Mouse (Mus musculus): ENCODE measurements around the gene Doc2g.
"Not testable (repeated sequence)": the region's sequence is repeated elsewhere in the genome, so short reads cannot be mapped to it uniquely, and the experiment has no call there.

Doc2g gene

GRCm38 (mm10) chr19:4018743-4019583 lies 15.8 kb downstream of the Doc2g start:
- peak; percentile 84 for DNase-seq

GRCm38 (mm10) chr19:4023185-4023584 lies 20.1 kb downstream of the Doc2g start:
- DNase-seq, result no peak

GRCm38 (mm10) chr19:4027576-4027975 lies 24.5 kb downstream of the Doc2g start:
- DNase-seq, result no peak

GRCm38 (mm10) chr19:4032668-4033067 lies 29.6 kb downstream of the Doc2g start:
- no peak for DNase-seq

DNA sequence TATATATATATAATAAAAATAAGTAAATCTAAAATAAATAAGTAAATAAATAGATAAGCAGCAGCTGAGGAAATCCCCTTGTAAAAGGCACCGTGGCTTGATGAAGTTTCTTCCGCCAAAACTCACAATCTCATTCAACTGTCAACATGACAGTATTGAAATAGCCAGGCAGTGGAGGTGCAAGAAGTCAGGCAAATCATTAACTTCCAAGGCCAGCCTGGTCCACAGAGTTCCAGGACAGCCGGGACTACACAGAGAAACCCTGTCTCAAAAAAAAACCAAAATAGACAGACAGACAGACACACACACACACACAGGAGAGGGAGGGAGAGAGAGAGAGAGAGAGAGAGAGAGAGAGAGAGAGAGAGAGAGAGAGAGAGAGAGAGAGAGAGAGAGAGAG lies 30.2 kb downstream of the Doc2g start:
- peak; percentile 50 for DNase-seq

GRCm38 (mm10) chr19:4033742-4034141 lies 30.6 kb downstream of the Doc2g start:
- DNase-seq, result no peak

- no peak for DNase-seq
Observed at GRCm38 (mm10) chr19:4036327-4037045, 33.4 kb downstream of the Doc2g start.

- not testable (repeated sequence) for DNase-seq
Observed at GRCm38 (mm10) chr19:4037154-4037787, 34.2 kb downstream of the Doc2g start.

GRCm38 (mm10) chr19:4037788-4038232 lies 34.7 kb downstream of the Doc2g start, which contains the start of gene Gstp1:
Gstp1 (minus strand) TSS chr19:4037985.
- DNase-seq, result peak; percentile 83

GRCm38 (mm10) chr19:4040941-4041340 lies 37.8 kb downstream of the Doc2g start:
- DNase-seq, result not testable (repeated sequence)

DNA sequence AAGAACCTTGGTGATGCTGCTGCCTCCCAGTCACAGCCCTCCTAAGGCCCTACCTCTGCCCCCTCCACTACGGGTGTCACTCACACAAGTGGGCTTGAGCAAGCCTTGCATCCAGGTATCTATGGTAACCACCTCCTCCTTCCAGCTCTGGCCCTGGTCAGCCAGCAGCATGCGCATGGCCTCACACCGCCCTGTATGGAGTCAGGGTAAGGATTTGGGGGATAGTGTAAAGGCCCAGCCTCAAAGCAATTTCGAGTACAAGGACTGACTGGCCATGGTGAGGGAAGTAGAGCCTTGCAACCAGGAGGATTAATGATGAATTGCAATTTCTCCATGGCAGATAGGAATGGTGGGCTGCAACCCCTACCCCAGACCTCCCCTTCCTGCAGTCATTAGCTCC lies 38.4 kb downstream of the Doc2g start:
- DNase-seq, result not testable (repeated sequence)

DNA sequence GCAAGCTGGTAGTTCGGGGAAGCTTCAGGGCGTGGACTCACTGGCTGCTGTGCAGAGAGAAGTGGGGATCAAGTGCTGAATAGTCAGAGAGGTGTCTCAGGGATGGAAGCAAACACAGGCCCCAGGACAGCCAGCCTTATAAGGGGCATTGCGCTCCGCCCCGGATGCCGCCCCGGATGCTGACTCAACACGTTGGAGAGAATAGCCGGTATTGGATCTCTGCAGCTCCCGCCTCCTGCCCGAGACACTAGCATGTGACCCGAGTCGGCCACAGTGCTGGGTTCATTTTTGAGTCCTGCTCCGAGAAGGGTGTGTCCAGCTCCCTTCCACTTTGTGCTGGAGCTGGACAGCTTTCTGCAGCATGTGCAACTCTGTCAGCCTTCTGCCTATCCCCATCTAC lies 39.0 kb downstream of the Doc2g start:
- no peak for DNase-seq

- DNase-seq, result not testable (repeated sequence)
Observed at GRCm38 (mm10) chr19:4044109-4044508, 41.0 kb downstream of the Doc2g start.

DNA sequence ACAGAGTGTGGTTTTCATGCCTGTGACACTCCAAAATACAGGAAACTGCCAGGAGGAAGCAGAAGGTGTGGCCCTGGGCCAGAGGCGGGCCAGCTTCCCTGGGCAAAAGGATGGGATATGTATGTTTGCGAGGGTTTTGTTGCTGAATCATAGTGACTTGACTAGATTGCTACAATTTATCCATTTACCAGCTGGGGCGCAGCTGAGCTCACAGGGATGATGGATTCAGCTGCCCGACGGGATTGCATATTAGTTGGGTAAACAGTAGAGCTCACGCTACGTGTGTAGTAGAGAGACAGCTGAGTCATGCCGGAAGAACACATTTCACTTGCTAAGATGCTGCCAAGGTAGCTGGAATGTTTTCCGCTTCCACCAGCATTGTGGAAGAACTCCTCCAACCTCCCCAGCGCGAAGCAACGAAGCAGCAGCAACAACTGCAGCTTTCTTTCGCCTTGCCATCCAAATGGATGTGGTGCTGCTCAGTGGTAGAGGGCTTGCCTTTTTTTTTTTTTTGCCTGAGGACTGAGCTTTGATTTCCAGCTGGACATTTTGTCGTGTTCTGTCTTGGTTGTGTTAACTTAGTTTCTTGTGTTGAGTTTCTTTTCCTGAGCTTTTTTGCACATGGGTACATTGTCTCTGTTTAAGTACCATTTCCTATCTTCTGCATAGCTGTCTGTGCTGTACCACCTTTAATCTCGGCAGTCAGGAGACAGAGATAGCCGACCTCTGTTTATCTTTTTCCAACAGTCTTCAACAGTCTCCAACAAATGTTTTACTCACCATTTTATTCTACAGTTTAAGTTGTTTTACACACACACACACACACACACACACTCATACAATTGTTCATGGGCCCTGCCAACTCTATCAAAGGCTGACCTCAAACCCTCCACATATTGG lies 43.1 kb downstream of the Doc2g start, which contains the start of gene Gstp2:
TSS of gene Gstp2 (minus strand) at position 58 of the 900 bp plus-strand sequence.
- DNase-seq, result peak; percentile 90

DNA sequence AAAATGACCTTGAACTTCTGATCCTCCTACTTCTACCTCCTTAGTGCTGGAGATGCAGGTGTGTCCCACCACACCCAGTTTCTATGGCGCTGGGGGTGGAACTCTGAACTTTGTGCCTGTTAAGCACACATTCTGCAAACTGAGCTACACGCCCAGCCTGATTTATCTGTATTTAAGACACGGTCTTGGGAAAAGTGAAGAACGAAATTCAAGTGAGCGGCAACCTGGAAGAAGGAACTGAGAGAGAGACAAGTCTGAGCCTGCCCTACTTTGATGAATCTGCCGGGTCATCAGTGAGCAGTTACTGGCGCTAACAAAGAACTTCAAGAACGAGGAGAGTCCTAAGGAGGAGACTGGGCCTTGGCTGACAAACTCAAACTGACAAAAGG lies 43.7 kb downstream of the Doc2g start:
- DNase-seq, result no peak

DNA sequence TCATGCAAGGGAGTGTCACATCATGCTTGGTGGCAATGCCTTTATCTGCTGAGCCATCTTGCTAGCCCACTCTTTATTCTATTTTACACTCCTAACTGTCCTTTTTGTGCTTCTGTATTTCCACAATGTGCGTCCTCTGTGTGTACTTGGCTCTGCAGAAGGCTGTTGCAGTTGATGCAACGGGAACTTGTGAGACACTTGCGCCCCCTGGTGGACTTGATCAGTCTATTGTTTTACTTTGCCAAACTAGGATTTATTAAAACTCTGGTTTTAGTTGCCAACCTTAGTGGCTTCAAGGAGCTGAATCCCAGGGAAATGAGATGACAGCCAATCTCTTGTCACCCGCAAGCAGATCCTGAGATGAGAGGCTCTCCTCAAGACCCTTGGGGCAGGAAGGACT lies 44.7 kb downstream of the Doc2g start:
- peak; percentile 63 for DNase-seq

- not testable (repeated sequence) for DNase-seq
Observed at GRCm38 (mm10) chr19:4049069-4049468, 46.0 kb downstream of the Doc2g start.

- DNase-seq, result no peak
Observed at GRCm38 (mm10) chr19:4051016-4051415, 47.9 kb downstream of the Doc2g start.

GRCm38 (mm10) chr19:4051741-4052515 lies 48.8 kb downstream of the Doc2g start:
- DNase-seq, result peak; percentile 37

DNA sequence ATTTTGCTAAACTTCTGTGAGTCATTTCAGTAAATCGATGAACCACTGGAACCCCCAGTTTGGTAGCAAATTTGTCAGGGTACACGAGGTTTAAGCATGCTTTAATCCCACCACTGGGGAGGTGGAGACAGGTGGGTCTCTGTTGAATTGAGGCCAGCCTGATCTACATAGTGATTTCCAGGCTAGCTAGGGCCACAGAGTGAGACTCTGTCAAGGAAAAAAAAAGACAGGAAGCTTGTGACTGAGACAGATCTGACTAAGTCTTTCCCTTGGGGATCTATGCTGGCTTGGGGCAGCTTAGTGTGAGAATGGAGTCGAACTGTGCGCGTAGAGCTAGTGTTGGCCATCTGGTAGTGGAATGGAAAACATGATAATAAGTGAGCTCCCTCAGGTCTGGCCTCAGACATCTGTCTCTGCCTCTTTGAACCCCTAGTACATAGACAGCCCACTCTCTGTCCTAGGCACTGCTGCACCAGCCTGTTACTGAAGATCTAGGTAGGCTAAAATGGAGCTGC lies 49.5 kb downstream of the Doc2g start:
- DNase-seq, result no peak

DNA sequence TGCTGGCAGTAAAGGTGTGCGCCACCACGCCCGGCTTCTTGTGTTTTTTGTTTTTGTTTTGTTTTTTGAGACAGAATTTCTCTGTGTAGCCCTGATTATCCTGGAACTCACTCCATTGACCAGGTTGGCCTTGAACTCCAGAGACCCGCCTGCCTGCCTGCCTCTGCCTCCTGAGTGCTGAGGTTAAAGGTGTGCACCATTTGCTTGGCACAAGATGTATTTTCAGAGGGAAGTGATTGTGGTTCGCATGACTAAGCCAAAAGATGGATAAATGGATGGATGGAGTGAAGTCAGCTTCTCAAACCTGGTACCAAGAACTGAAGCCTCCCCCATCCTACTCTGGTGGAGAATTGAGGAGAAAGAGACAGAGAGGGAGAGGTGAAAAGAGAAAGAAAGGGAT lies 51.5 kb downstream of the Doc2g start:
- DNase-seq, result no peak

Measured in kidney, adult 11 months (tissue).